Mouse (Mus musculus): ENCODE data around the gene Ccnk.

GRCm38 (mm10) chr12:108178331-108179245 is 791 bp upstream of the Ccnk start:
- TF ChIP-seq CTCF (IDR thresholded peaks at IDR 0.05; ENCODE audit: low read depth): no peak
- no peak for TF ChIP-seq EP300 (IDR thresholded peaks at IDR 0.05; ENCODE audit: low read depth)
